Mouse (Mus musculus) gastrocnemius, adult 8-10 months (tissue): ENCODE measurements at regions not wholly inside any gene's neighbourhood (a gene's known extent, or its start where the extent isn't known, plus 50 kb on each side); places are given as distances from the start of the nearest gene placed in this dataset.
"Not testable (repeated sequence)": the region's sequence is repeated elsewhere in the genome, so short reads cannot be mapped to it uniquely, and the experiment has no call there.

Experiments used
- DNase-seq, 2 experiments: peaks; one replicate each; pipeline ENCODE4 v3.0.0; 2022; ENCODE audit warnings: low spot score in 2 of 2

GRCm38 (mm10) chr14:53430130-53430529 is 823.8 kb downstream of the Dad1 start:
- not testable (repeated sequence) for DNase-seq

DNA sequence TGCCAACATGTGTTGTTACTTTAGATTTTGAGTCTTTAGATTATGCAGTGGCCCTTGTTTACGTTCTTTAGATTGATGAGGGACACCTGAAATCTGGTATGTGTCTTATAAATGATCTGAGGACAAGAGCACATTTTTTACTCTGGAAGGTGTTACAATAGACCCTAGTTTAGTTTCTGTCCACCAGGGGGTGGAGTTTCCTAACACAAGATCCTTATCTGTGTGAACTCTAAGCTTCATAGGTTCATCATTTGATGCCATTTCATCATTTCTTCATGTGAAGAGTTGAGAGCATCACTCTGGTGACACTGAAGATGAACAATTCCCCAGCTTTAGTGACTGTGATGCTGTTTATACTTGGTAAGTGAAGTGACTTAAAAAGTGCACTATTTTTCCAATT is 825.5 kb downstream of the Dad1 start:
- DNase-seq: not testable (repeated sequence)

DNA sequence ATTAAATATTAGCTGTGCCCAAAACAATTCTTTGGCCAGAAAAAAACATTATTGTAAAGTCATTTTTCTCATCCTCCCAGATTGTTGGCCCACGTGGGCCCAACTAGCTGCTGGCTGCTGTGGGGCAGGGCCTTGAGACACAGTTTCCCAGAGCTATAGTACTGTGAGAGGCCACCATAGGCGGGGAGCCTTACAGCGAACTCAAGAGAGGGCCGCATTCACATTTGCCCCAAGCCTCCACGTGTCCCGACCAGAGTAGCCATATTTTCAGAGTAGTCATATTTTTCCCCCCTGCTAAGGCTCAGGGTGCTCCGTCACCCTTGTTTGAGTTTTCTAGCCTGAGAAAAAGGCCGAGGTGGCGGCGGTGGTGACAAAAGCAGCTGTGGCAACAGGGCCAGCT is 826.3 kb downstream of the Dad1 start:
- DNase-seq: not testable (repeated sequence)

- DNase-seq: not testable (repeated sequence)
Observed at GRCm38 (mm10) chr14:53416955-53417354, 836.9 kb downstream of the Dad1 start.

- DNase-seq: not testable (repeated sequence)
Observed at GRCm38 (mm10) chr14:53407500-53408227, 846.2 kb downstream of the Dad1 start.

- DNase-seq: not testable (repeated sequence)
Observed at GRCm38 (mm10) chr14:53390307-53390706, 863.6 kb downstream of the Dad1 start.

- not testable (repeated sequence) for DNase-seq
Observed at GRCm38 (mm10) chr14:53374591-53374990, 879.0 kb upstream of the Olfr1507 start.

GRCm38 (mm10) chr14:53373777-53374468 is 878.4 kb upstream of the Olfr1507 start:
- DNase-seq: not testable (repeated sequence)

- DNase-seq: no peak
Observed at GRCm38 (mm10) chr14:53369776-53370175, 874.2 kb upstream of the Olfr1507 start.

DNA sequence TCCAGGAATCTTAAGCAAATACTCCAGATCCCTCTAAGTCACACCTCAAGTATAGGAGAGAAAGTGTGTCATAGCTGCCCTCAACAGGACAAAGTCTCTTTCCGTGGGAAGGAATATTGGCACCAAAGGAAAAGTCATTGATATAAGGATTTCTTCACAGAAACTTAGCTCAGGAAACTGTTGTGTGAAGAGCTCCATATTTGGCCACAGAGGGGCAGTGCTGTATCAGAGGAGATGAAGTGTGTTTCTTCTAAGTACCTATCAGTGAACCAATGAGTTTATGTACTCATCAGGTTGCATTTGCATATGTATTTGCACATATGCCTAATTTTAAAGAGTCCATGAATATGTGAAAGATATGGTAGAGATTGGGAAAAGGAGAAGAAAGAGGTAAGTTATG is 871.9 kb upstream of the Olfr1507 start:
- not testable (repeated sequence) for DNase-seq

DNA sequence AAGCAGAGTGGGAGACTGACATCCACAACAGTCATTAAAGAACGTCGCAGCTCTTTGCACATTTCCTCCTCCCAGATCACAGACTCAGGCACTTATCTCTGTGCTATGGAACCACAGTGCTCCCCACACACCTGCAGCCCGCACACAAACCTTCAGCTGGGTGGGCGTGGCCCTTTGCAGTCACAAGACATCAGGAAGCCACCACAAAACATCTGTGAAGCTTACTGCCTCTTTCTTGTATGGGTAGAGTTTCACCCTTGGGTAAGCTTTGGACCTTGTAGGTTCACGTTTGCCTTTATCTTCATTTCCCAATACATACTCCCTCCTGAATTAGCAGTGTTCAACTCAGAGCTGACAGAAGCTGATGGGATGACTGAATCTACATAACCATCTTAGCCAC is 868.4 kb upstream of the Olfr1507 start:
- DNase-seq: not testable (repeated sequence)

- not testable (repeated sequence) for DNase-seq
Observed at GRCm38 (mm10) chr14:53362054-53362453, 866.5 kb upstream of the Olfr1507 start.

GRCm38 (mm10) chr14:53357498-53357897 is 861.9 kb upstream of the Olfr1507 start:
- DNase-seq: not testable (repeated sequence)

DNA sequence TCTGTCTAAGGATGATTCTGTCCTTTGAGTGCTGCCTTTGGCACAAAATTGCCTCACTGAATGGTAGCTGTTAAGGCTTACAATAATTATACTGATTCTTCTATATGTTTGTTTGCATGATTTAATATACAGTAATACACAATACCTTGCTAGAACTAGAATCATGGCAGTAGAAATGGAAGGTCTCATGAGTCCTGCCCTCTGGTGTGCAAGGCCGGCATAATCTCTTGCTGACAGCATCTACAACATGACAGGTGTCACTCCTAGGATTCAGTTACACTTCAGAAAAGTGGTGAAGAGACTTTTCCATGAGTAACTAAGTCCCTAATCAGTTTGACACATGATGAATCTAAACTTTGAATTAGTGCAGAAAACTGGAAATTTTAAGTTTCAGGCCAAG is 861.2 kb upstream of the Olfr1507 start:
- DNase-seq: not testable (repeated sequence)

GRCm38 (mm10) chr14:53351457-53351856 is 855.9 kb upstream of the Olfr1507 start:
- DNase-seq: not testable (repeated sequence)

- not testable (repeated sequence) for DNase-seq
Observed at GRCm38 (mm10) chr14:53350780-53351179, 855.2 kb upstream of the Olfr1507 start.

GRCm38 (mm10) chr14:53349111-53349510 is 853.6 kb upstream of the Olfr1507 start:
- DNase-seq: not testable (repeated sequence)

- DNase-seq: not testable (repeated sequence)
Observed at GRCm38 (mm10) chr14:53345568-53345967, 850.0 kb upstream of the Olfr1507 start.

- DNase-seq: not testable (repeated sequence)
Observed at GRCm38 (mm10) chr14:53343849-53344248, 848.3 kb upstream of the Olfr1507 start.

DNA sequence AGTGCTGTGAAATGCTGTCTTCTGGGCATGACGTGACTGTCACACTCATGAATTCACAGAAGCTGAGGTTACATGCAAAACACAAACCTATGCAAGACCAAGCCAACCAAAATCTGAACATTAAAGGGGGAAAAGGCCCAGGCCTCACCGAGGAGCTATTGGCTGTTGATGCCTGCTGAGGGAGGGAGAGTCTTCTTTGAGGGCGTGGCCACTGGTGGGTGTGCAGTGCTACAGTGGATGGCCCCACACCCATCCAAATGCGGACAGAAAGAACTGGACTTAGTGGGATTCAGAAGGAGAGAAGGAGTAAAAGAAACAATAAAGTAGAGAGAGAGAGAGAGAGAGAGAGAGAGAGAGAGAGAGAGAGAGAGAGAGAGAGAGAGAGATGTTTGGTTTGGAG is 843.6 kb upstream of the Olfr1507 start:
- not testable (repeated sequence) for DNase-seq

GRCm38 (mm10) chr14:53337446-53337845 is 841.9 kb upstream of the Olfr1507 start:
- not testable (repeated sequence) for DNase-seq

- DNase-seq: not testable (repeated sequence)
Observed at GRCm38 (mm10) chr14:53336705-53337104, 841.2 kb upstream of the Olfr1507 start.

DNA sequence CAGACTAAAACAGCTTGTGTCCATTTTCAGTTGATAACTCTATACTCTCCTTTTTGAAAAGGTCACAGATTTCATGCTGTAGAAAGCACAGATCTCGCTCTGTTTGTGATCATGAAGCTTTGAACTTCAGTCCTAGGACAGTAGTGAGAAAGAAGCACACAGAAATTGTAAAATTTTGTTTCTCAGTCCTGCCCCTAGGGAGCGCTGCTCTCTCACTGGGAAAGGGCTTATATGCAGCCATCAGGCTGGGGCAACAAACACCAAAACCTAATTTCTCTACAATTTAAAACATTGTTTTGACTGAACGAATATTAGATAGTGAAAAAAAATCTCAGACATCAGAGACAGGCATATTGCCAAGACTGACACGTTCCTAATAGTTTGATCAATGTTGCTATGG is 838.9 kb upstream of the Olfr1507 start:
- not testable (repeated sequence) for DNase-seq
